Mouse (Mus musculus) spleen, adult 2 months (tissue): ENCODE data around the gene Olfr97. TPM values are rescaled to one million over a fixed set of nuclear protein-coding genes. Genes with fewer than 3 reads are reported as not detected.

Experiments used
- DNase-seq, 2 experiments: peaks; one replicate each; pipeline versions ENCODE4 v3.0.0 to v3.0.0-alpha.2; 2012 to 2021; ENCODE audit warnings: low spot score in 2 of 2, low read depth in 1 of 2
- H3K27ac ChIP-seq: fragments of 200-500 bp; 2 replicates; pipeline ENCODE4 v1.5.1; 2012; ENCODE audit warnings: low read length, inconsistent platforms; ENCODE audit not compliant: insufficient read depth
- H3K27me3 ChIP-seq: fragments of 200-500 bp; 2 replicates; pipeline ENCODE4 v1.6.1; 2012; ENCODE audit warnings: mild to moderate bottlenecking, moderate library complexity, low read length, inconsistent platforms; ENCODE audit not compliant: control insufficient read depth, insufficient read depth
- H3K36me3 ChIP-seq: fragments of 200-500 bp; 2 replicates; pipeline ENCODE4 v1.6.1; 2012; ENCODE audit warnings: mild to moderate bottlenecking, low read length, inconsistent platforms; ENCODE audit not compliant: control insufficient read depth, insufficient read depth
- H3K4me1 ChIP-seq: fragments of 200-500 bp; 2 replicates; pipeline ENCODE4 v1.6.1; 2011; ENCODE audit warnings: inconsistent platforms; ENCODE audit not compliant: control insufficient read depth, insufficient read depth, insufficient read length
- H3K4me3 ChIP-seq: fragments of 200-500 bp; 2 replicates; pipeline ENCODE4 v1.5.1; 2011; ENCODE audit warnings: mild to moderate bottlenecking, inconsistent platforms; ENCODE audit not compliant: insufficient read depth, insufficient read length; ENCODE audit errors: extremely low read depth
- CTCF ChIP-seq: fragments of 200-500 bp; IDR thresholded peaks from 2 replicates; pipeline ENCODE4 v1.5.1; 2011; ENCODE audit warnings: mild to moderate bottlenecking, inconsistent platforms; ENCODE audit not compliant: insufficient read depth, insufficient read length, insufficient replicate concordance; ENCODE audit errors: extremely low read depth
- POLR2A ChIP-seq: fragments of 200-500 bp; IDR thresholded peaks from 2 replicates; pipeline ENCODE4 v1.6.1; 2011; ENCODE audit warnings: low read depth, low read length, inconsistent platforms
- WGBS: fragments of 180-500 bp; shearing (Covaris S2); methylation state at CpG from one replicate; pipeline ENCODE4 v1.1.7; 2018; 5-methylcytosine and 5-hydroxymethylcytosine counted together
- polyA plus RNA-seq: library from polyadenylated mRNA; depleted of rRNA; stranded (reverse); fragments of >200 nt; gene quantifications from 2 replicates; pipeline ENCODE4 v1.2.3, GENCODE M21; 2012; rRNA removed

Gene Olfr97
- polyA plus RNA-seq, 1 experiment = not detected

DNA sequence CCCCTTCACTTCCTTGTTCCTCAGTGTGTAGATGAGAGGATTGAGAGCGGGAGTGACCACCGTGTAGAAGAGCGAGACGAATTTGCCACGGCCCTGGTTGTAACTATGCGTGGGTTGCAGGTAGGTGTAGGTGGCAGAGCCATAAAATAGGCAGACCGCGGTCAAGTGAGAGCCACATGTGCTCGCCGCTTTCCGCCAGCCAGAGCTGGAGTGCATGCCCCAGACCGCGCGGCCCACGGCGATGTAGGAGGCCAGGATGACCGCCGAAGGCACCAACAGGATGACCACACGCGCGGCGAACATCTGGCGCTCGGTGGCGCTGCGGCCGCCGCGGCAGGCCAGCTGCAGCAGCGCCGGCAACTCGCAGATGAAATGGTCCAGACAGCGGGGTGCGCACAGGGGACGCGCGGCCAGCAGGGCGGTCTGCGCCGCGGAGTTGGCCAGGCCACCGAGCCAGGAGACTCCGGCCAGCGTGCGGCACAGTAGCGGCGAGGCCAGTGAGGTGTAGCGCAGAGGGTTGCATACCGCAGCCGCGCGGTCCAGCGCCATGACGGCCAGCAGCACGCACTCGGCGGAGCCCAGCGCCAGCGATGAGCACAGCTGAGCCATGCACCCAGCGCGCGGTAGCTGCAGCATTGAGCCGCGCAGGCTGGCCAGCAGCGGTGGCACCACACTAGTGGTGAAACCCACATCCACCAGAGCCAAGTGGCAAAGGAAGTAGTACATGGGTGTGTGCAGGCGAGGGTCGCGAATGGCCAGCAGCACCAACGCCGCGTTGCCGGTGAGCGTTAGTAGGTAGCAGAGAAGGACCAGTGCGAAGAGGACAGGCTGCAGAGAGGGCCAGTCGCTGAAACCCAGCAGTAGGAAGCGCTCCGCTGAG lies 40.0 kb downstream of the Olfr97 start:
- Histone ChIP-seq H3K36me3 (no peaks in the 10 kb centered on the region), H3K27me3 (peaks cover 4% of the 10 kb centered on the region), H3K4me1 (no peaks in the 10 kb centered on the region), H3K4me3 (peak overlapping the region; percentile 15; the same call in 1 of the 2 replicates), H3K27ac (no peak overlapping the region)
- no peak for DNase-seq
- WGBS = 4% methylated on average over 77 of the region's 77 CpGs
- TF ChIP-seq CTCF = no peak
- TF ChIP-seq POLR2A = no peak

DNA sequence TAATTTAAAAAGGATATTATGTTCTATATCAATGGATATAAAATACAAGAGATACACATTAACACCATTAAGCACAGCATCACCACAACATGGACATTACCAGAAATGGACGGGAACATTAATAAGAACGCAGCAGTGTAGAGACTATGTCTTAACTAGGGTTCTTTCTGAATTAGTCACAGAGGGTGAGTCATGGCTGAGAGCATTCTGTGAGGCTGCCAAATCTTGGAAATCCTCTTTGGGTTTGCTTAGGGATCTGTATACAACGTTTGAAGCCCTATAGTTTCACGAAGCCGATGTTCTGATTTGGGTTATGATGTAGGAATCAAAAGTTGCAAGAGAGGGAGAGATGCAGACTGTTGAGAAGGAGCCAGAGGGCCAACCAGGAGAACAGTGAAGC lies 42.3 kb downstream of the Olfr97 start:
- H3K4me3 ChIP-seq = no peak overlapping the region
- no peak for DNase-seq
- peaks cover 4% of the 10 kb centered on the region for H3K27me3 ChIP-seq

DNA sequence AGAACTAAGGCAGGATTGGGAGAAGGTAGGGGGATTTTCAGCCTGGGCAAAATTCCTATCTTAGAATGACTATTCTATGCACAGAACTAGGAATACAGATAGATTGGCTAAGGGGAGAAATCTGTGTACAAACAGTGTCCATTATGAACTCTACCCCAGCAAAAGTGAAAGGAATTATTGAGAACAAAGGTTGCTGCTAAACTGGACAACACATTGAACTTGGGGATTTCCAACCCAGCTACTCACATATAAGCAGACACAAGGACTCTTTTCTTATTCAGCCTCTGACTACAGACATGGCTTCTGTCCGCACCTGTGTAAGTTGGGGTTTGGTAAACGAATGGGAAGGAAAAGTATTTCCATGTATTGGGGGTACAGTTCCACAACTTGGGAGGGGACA lies 43.5 kb downstream of the Olfr97 start, which contains the start of gene Ubd:
Gene Ubd (plus strand): TSS at position 237 of the 400 bp plus-strand sequence.
- no peak within 1 kb of the TSS for H3K27ac ChIP-seq
- H3K36me3 ChIP-seq = no peaks in the 10 kb centered on the region
- no peak for DNase-seq
- TF ChIP-seq CTCF (no peak), POLR2A (no peak)
- H3K4me3 ChIP-seq = no peak within 1 kb of the TSS
- no peaks in the 10 kb centered on the region for H3K4me1 ChIP-seq
- peaks cover 4% of the 10 kb centered on the region for H3K27me3 ChIP-seq
- 85% methylated on average over 2 of the region's 2 CpGs for WGBS

More for the DNA sequence above, 42.3 kb downstream of the Olfr97 start:
- TF ChIP-seq CTCF (no peak), POLR2A (no peak)
- no peaks in the 10 kb centered on the region for H3K4me1 ChIP-seq
- H3K27ac ChIP-seq = no peak overlapping the region
- no peaks in the 10 kb centered on the region for H3K36me3 ChIP-seq
- WGBS = 87% methylated on average over 5 of the region's 5 CpGs

DNA sequence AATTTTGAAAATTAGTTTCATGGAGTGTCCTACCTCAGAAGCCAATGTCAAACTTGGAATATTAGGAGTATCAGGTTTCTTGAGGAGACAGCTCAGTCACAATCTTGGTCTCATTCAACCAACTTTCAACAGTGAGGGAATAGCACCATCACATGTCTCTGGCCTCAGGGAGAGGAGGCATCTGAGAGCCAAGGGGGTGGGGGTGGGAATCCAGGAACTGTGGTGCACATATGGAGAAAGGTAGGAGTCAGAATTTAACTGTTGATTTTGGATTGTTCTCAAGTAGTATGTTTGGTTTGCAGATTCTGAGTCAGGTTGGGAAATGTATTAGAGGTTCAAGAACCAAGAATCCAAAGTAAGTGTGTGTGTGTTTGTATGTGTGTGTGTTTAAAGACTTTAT lies 44.1 kb downstream of the Olfr97 start:
- no peak overlapping the region for H3K27ac ChIP-seq
- H3K4me1 ChIP-seq = no peaks in the 10 kb centered on the region
- H3K36me3 ChIP-seq = no peaks in the 10 kb centered on the region
- no peak for DNase-seq
- TF ChIP-seq CTCF (no peak), POLR2A (no peak)
- H3K4me3 ChIP-seq = no peak overlapping the region
- peaks cover 4% of the 10 kb centered on the region for H3K27me3 ChIP-seq

DNA sequence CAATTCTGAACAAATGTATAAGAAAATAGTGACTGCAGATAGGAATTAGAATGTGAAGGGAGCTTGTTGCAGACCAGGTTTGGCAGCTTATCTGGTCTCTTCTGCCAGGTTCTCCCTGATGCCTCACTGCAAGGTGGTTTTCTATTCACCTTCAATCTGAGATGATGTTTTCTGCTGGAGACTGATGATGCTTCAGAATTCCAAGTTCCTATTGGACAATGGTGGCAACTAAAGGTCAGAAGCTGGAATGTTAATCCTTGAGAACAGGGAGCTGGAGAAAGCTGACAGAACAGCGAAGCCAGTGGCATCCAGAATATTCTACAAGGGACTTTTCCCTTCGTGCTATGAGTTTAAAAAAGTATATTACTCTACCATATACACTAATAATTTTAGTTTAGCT lies 46.4 kb downstream of the Olfr97 start:
- WGBS = 77% methylated on average over 2 of the region's 2 CpGs
- no peaks in the 10 kb centered on the region for H3K36me3 ChIP-seq
- DNase-seq = no peak
- TF ChIP-seq CTCF (no peak), POLR2A (no peak)
- no peak overlapping the region for H3K4me3 ChIP-seq
- H3K27me3 ChIP-seq = no peaks in the 10 kb centered on the region
- no peak overlapping the region for H3K27ac ChIP-seq
- H3K4me1 ChIP-seq = no peaks in the 10 kb centered on the region

DNA sequence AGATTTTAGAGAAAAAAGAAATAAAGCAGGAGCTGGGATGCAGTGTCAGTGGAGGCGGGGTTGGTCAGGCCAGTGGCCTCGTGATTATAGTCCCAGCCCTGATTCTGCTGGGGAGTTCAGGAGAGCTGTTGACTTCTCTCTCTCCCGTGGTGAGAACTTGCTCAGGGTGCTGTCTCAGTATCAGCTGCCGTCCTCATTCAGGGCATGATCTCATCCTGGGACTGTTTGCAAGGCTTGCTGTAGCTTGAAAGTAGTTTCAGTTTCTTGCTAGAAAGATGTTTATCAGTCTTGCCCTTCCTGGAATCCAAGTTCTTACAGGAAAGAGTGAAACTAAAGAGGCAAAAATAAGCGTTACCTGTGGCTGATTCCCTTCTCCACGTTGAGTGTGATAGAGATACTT lies 51.7 kb downstream of the Olfr97 start:
- no peak for TF ChIP-seq CTCF
- no peak for TF ChIP-seq POLR2A
- H3K4me1 ChIP-seq = no peaks in the 10 kb centered on the region
- H3K27me3 ChIP-seq = no peaks in the 10 kb centered on the region
- H3K36me3 ChIP-seq = no peaks in the 10 kb centered on the region
- WGBS = 24% methylated on average over 6 of the region's 6 CpGs
- no peak for DNase-seq
- H3K27ac ChIP-seq = no peak overlapping the region
- no peak overlapping the region for H3K4me3 ChIP-seq

Other genes with a start within 250 kb of the Olfr97 start
- 0.28 and 0.48 TPM in 2 replicates for gene H2-M5, start 247.8 kb downstream of the Olfr97 start, polyA plus RNA-seq
- 0.62 and 0.75 TPM in 2 replicates for gene Zfp57, start 236.2 kb downstream of the Olfr97 start, polyA plus RNA-seq
- not detected in 2 replicates for gene Mog, start 213.9 kb downstream of the Olfr97 start, polyA plus RNA-seq
- 28.7 and 29.7 TPM in 2 replicates for gene Gabbr1, start 191.4 kb downstream of the Olfr97 start, polyA plus RNA-seq
- gene Olfr90, start 148.8 kb downstream of the Olfr97 start, polyA plus RNA-seq = 0.14 TPM in 1 of 2 replicates, not detected in the other
- not detected in 2 replicates for gene Olfr91, start 139.1 kb downstream of the Olfr97 start, polyA plus RNA-seq
- not detected in 2 replicates for gene Olfr92, start 117.2 kb downstream of the Olfr97 start, polyA plus RNA-seq
- gene Olfr93, start 75.8 kb downstream of the Olfr97 start, polyA plus RNA-seq = not detected in 2 replicates
- 1.1 and 1.5 TPM in 2 replicates for gene Ubd, start 43.4 kb downstream of the Olfr97 start, polyA plus RNA-seq
- gene Olfr94, start 36.3 kb downstream of the Olfr97 start, polyA plus RNA-seq = not detected in 2 replicates
- not detected in 2 replicates for gene Olfr95, start 24.2 kb downstream of the Olfr97 start, polyA plus RNA-seq
- gene Olfr96, start 17.2 kb downstream of the Olfr97 start, polyA plus RNA-seq = not detected in 2 replicates
- gene Olfr98, start 26.4 kb upstream of the Olfr97 start, polyA plus RNA-seq = not detected in 2 replicates
- gene H2-M3, start 32.9 kb upstream of the Olfr97 start, polyA plus RNA-seq = 27.0 and 27.4 TPM in 2 replicates
- not detected in 2 replicates for gene Olfr99, start 46.1 kb upstream of the Olfr97 start, polyA plus RNA-seq
- gene Olfr101, start 67.0 kb upstream of the Olfr97 start, polyA plus RNA-seq = not detected in 2 replicates
- not detected in 2 replicates for gene Olfr102, start 79.7 kb upstream of the Olfr97 start, polyA plus RNA-seq
- gene Olfr103, start 102.4 kb upstream of the Olfr97 start, polyA plus RNA-seq = not detected in 2 replicates
- not detected in 2 replicates for gene Olfr104-ps, start 122.3 kb upstream of the Olfr97 start, polyA plus RNA-seq
- not detected in 2 replicates for gene Olfr105-ps, start 141.7 kb upstream of the Olfr97 start, polyA plus RNA-seq
- gene Olfr106-ps, start 153.1 kb upstream of the Olfr97 start, polyA plus RNA-seq = not detected in 2 replicates
- not detected in 2 replicates for gene Olfr107, start 161.9 kb upstream of the Olfr97 start, polyA plus RNA-seq
- gene Olfr108, start 208.2 kb upstream of the Olfr97 start, polyA plus RNA-seq = not detected in 2 replicates
- gene Olfr109, start 221.6 kb upstream of the Olfr97 start, polyA plus RNA-seq = not detected in 2 replicates
- 2.7 and 4.5 TPM in 2 replicates for gene H2-M2, start 246.2 kb upstream of the Olfr97 start, polyA plus RNA-seq